Mouse (Mus musculus) CD4-positive, CD25-positive, alpha-beta regulatory T cell, adult 2 months (primary cell): ENCODE data around the gene Gm21887.
"Not testable (repeated sequence)": the region's sequence is repeated elsewhere in the genome, so short reads cannot be mapped to it uniquely, and the experiment has no call there.

Source experiments
- DNase-seq: peaks from one replicate; pipeline ENCODE4 v3.0.0-alpha.2; 2012; ENCODE audit warnings: low read depth, low spot score

Gm21887 gene

DNA sequence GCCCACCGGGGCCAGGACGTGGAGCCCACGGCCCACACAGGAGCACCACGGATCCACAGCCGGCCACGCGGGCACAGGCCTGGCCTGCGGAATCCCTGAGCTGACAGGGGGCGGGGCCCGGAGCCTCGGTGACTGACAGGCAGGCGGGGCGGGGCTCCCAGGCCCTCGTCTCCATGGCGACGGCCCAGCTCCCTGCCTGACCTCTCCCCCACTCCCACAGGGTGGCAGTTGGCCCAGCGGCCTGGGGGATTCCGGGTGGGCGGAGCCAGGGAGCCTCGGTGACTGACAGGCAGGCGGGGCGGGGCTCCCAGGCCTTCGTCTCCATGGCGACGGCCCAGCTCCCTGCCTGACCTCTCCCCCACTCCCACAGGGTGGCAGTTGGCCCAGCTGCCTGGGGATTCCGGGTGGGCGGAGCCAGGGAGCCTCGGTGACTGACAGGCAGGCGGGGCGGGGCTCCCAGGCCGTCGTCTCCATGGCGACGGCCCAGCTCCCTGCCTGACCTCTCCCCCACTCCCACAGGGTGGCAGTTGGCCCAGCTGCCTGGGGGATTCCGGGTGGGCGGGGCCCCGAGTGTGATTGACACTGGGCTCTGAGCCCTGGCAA is 11.5 kb upstream of the Gm21887 start:
- DNase-seq = peak; percentile 100

DNA sequence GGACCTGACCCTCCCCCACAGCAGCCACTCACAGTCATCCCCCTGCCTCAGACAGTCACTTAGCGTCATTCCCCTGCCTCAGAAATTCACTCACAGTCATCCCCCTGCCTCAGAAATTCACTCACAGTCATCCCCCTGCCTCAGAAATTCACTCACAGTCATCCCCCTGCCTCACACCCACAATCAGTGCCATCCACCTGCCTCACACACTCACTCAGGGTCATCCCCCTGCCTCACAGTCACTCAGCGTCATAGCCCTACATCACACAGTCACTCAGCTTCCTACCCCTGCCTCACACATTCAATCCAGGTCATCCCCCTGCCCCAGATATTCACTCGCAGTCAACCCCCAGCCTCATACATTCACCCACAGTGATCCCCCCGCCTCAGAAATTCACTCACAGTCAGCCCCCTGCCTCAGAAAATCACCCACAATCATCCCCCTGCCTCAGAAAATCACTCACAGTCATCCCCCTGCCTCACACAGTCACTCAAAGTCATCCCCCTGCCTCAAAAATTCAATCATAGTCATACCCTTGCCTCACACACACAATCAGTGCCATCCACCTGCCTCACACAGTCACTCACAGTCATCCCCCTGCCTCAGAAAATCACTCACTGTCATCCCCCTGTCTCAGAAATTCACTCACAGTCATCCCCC is 10.8 kb upstream of the Gm21887 start:
- peak; percentile 41 for DNase-seq

DNA sequence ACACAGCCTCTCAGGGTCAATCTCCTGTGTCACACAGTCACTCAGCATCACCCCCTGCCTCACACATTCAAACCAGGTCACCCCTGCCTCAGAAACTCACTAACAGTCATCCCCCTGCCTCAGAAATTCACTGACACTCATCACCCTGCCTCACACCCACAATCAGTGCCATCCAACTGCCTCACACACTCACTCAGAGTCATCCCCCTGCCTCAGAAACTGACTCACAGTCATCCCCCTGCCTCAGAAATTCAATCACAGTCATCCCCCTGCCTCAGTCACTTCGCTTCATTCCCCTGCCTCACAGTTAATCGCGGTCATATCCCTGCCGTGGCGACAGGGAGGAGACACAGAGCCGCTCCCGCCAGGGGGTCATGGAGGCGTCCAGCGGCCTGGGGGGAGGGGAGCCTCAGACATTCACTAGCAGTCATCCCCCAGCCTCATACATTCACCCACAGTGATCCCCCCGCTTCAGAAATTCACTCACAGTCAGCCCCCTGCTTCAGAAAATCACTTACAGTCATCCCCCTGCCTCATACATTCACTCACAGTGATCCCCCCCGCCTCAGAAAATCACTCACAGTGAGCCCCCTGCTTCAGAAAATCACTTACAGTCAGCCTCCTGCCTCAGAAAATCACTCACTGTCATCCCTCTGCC is 10.1 kb upstream of the Gm21887 start:
- DNase-seq = peak; percentile 69

DNA sequence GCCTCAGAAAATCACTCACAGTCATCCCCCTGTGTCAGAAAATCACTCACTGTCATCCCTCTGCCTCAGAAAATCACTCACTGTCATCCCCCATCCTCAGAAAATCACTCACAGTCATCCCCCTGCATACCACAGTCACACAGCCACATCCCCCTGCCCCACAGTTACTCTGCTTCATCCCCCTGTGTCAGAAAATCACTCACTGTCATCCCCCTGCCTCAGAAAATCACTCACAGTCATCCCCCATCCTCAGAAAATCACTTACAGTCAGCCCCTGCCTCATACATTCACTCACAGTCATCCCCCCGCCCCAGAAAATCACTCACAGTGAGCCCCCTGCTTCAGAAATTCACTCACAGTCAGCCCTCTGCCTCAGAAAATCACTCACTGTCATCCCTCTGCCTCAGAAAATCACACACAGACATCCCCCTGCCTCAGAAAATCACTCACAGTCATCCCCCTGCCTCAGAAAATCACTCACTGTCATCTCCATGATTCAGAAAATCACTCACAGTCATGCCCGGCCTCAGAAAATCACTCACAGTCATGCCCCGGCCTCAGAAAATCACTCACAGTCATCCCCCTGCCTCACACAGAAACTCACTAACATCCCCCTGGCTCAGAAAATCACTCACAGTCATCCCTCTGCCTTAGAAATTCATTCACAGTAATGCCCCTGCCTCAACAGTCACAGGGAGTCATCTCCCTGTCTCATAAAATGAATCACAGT is 9.4 kb upstream of the Gm21887 start:
- DNase-seq = not testable (repeated sequence)

DNA sequence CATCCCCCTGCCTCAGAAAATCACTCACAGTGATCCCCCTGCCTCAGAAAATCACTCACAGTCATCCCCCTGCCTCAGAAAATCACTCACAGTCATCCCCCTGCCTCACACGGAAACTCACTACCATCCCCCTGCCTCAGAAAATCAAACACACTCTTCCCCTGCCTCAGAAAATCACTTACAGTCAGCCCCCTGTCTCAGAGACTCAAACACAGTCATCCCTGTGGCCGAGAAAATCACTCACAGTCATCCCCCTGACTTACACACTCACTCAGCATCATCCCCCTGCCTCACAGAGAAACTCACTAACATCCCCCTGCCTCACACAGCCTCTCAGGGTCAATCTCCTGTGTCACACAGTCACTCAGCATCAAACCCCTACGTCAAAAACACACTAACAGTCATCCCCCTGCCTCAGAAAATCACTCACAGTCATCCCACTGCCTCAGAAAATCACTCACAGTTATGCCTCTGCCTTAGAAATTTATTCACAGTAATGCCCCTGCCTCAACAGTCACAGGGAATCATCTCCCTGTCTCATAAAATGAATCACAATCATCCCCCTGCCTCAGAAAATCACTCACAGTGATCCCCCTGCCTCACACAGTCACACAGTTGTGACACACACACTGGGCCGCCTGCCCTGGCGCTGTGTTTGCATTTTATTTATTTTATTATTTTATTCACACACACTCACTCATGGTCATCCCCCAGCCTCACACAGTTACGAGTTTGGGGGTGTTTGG is 8.6 kb upstream of the Gm21887 start:
- not testable (repeated sequence) for DNase-seq

DNA sequence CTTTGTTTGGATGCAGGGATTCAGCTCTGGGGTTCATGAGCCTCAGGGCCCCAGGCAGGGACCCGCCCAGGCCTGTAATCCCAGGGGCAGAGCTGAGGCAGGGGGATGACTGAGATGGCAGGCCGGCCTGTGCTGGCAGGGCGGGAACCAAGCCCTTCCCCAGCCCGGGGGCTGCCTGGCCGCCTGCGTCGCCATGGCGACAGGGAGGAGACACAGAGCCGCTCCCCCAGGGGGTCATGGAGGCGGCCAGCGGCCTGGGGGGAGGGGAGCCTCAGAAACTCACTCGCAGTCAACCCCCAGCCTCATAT is 8.1 kb upstream of the Gm21887 start:
- DNase-seq = not testable (repeated sequence)

DNA sequence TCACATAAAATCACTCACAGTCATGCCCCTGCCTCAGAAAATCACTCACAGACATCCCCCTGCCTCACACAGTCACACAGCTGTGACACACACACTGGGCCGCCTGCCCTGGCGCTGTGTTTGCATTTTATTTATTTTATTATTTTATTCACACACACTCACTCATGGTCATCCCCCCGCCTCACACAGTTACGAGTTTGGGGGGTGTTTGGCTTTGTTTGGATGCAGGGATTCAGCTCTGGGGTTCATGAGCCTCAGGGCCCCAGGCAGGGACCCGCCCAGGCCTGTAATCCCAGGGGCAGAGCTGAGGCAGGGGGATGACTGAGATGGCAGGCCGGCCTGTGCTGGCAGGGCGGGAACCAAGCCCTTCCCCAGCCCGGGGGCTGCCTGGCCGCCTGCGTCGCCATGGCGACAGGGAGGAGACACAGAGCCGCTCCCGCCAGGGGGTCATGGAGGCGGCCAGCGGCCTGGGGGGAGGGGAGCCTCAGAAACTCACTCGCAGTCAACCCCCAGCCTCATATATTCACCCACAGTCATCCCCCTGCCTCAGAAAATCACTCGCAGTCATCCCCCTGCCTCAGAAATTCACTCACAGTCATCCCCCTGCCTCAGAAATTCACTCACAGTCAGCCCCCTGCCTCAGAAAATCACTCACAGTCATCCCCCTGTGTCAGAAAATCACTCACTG is 6.8 kb upstream of the Gm21887 start:
- DNase-seq = not testable (repeated sequence)

DNA sequence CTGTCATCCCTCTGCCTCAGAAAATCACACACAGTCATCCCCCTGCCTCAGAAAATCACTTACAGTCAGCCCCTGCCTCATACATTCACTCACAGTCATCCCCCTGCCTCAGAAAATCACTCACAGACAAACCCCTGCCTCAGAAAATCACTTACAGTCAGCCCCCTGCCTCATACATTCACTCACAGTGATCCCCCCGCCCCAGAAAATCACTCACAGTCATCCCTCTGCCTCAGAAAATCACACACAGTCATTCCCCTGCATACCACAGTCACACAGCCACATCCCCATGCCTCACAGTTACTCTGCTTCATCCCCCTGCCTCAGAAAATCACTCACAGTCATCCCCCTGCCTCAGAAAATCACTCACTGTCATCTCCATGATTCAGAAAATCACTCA is 5.9 kb upstream of the Gm21887 start:
- not testable (repeated sequence) for DNase-seq

DNA sequence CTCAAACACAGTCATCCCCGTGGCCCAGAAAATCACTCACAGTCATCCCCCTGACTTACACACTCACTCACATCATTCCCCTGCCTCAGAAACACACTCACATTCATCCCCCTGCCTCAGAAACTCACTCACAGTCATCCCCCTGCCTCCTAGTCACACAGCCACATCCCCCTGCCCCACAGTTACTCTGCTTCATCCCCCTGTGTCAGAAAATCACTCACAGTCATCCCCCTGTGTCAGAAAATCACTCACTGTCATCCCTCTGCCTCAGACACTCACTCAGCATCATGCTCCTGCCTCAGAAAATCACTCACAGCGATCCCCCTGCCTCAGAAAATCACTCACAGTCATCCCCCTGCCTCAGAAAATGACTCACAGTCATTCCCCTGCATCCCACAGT is 5.2 kb upstream of the Gm21887 start:
- not testable (repeated sequence) for DNase-seq

DNA sequence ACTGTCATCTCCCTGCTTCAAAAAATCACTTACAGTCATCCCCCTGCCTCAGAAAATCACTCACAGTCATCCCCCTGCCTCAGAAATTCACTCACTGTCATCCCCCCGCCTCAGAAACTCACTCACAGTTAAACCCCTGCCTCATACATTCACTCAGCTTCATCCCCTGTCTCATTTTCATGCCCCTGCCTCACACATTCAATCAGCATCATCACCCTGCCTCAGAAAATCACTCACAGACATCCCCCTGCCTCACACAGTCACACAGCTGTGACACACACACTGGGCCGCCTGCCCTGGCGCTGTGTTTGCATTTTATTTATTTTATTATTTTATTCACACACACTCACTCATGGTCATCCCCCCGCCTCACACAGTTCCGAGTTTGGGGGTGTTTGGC is 4.7 kb upstream of the Gm21887 start:
- DNase-seq = not testable (repeated sequence)

DNA sequence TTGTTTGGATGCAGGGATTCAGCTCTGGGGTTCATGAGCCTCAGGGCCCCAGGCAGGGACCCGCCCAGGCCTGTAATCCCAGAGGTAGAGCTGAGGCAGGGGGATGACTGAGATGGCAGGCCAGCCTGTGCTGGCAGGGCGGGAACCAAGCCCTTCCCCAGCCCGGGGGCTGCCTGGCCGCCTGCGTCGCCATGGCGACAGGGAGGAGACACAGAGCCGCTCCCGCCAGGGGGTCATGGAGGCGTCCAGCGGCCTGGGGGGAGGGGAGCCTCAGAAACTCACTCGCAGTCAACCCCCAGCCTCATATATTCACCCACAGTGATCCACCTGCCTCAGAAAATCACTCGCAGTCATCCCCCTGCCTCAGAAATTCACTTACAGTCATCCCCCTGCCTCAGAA is 4.3 kb upstream of the Gm21887 start:
- DNase-seq = peak; percentile 34

DNA sequence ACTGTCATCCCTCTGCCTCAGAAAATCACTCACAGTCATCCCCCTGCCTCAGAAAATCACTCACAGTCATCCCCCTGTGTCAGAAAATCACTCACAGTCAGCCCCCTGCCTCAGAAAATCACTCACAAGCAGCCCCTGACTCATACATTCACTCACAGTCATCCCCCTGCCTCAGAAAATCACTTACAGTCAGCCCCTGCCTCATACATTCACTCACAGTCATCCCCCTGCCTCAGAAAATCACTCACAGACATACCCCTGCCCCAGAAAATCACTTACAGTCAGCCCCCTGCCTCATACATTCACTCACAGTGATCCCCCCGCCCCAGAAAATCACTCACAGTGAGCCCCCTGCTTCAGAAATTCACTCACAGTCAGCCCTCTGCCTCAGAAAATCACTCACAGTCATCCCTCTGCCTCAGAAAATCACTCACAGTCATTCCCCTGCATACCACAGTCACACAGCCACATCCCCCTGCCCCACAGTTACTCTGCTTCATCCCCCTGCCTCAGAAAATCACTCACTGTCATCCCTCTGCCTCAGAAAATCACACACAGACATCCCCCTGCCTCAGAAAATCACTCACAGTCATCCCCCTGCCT is 3.7 kb upstream of the Gm21887 start:
- not testable (repeated sequence) for DNase-seq

DNA sequence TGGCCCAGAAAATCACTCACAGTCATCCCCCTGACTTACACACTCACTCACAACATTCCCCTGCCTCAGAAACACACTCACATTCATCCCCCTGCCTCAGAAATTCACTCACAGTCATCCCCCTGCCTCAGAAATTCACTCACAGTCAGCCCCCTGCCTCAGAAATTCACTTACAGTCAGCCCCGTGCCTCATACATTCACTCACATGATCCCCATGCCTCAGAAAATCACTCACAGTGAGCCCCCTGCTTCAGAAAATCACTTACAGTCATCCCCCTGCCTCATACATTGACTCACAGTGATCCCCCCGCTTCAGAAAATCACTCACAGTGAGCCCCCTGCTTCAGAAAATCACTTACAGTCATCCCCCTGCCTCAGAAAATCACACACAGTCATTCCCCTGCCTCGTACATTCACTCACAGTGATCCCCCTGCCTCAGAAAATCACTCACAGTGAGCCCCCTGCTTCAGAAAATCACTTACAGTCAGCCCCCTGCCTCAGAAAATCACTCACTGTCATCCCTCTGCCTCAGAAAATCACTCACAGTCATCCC is 2.7 kb upstream of the Gm21887 start:
- DNase-seq = peak; percentile 37

DNA sequence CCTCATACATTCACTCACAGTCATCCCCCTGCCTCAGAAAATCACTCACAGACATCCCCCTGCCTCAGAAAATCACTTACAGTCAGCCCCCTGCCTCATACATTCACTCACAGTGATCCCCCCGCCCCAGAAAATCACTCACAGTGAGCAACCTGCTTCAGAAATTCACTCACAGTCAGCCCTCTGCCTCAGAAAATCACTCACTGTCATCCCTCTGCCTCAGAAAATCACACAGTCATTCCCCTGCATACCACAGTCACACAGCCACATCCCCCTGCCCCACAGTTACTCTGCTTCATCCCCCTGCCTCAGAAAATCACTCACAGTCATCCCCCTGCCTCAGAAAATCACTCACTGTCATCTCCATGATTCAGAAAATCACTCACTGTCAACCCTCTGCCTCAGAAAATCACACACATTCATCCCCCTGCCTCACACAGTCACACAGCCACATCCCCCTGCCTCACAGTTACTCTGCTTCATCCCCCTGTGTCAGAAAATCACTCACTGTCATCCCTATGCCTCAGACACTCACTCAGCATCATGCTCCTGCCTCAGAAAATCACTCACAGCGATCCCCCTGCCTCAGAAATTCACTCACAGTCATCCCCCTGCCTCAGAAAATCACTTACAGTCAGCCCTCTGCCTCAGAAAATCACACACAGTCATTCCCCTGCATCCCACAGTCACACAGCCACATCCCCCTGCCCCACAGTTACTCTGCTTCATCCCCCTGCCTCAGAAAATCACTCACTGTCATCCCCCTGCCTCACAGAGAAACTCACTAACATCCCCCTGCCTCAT is 1.9 kb upstream of the Gm21887 start:
- DNase-seq = peak; percentile 33

DNA sequence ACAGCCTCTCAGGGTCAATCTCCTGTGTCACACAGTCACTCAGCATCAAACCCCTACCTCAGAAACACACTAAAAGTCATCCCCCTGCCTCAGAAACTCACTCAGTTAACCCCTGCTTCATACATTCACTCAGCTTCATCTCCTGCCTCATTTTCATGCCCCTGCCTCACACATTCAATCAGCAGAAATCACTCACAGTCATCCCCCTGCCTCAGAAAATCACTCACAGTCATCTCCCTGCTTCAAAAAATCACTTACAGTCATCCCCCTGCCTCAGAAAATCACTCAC is 1.3 kb upstream of the Gm21887 start:
- peak; percentile 34 for DNase-seq

DNA sequence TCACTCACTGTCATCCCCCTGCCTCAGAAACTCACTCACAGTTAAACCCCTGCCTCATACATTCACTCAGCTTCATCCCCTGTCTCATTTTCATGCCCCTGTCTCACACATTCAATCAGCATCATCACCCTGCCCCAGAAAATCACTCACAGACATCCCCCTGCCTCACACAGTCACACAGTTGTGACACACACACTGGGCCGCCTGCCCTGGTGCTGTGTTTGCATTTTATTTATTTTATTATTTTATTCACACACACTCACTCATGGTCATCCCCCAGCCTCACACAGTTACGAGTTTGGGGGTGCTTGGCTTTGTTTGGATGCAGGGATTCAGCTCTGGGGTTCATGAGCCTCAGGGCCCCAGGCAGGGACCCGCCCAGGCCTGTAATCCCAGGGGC is 875 bp upstream of the Gm21887 start:
- peak; percentile 56 for DNase-seq

DNA sequence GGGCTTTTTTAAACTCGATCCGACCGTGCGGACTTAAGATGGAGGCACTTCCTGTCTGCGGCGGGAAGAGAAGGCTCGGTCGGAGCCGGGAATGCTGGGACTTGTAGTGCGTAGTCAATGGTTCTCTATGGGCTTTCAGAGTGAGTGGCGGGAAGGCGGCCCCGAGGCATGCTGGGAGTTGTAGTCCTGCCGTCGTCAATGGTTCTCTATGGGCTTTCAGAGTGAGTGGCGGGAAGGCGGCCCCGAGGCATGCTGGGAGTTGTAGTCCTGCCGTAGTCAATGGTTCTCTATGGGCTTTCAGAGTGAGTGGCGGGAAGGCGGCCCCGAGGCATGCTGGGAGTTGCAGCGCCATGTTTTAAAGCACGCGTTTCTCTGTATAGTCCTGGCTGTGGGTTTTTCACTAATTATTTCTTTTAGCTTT is 352 bp downstream of the Gm21887 start:
- DNase-seq = peak; percentile 98

DNA sequence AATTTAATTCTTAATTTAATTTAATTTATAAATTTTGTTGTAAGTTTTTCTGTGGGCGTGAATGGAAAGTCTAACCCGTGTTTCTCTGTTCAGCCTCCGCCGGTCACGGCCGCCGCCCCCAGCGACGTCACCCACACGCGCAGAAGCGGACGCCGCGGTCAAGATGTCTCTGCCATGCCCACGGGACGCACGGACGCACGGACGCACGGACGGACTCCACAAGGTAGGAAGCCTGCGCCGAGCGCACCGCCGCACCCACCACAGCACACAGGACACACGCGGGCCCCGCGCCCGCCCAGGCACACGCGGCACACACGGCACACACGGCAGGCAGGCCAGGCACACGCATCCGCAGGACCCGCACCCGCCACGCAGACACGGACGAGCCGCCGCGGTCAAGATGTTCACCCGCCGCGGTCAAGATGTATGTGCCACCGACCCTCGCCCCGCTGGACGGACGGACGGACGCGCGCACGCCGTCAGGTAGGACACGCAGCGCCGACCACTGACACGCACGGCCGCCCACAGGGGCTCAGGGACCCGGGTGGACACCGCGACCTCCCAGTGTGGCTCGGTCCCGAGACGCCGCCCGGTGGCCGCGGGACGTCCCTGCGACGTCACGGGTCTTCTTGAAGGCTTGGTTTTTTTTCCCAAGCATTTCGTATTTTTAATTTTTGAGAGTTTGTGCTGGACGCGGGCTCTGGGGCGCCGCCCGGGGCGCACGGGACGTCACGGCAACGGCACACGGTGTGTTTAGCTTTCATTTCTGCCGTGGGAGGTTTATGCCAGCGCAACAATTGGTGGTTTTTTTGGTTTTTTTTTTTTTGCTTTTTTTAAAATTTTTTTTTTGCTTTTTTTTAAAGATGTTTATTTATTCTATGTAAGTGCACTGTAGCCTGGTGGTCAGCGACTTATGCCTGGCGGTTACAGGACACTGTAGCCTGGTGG is 1.4 kb downstream of the Gm21887 start:
- DNase-seq = peak; percentile 86

DNA sequence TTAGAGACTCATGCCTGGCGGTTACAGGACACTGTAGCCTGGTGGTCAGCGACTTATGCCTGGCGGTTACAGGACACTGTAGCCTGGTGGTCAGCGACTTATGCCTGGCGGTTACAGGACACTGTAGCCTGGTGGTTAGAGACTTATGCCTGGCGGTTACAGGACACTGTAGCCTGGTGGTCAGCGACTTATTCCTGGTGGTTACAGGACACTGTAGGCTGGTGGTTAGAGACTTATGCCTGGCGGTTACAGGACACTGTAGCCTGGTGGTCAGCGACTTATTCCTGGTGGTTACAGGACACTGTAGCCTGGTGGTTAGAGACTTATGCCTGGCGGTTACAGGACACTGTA is 2.0 kb downstream of the Gm21887 start:
- DNase-seq = not testable (repeated sequence)
